Mouse (Mus musculus) hindbrain, embryonic 14.5 days (tissue): Measurements from ENCODE around the gene Arl15. TPM values are rescaled to one million over a fixed set of nuclear protein-coding genes. Genes with fewer than 3 reads are reported as not detected.

Experiments
- ATAC-seq: fragments of 200-750 bp; cut with Nextera tagmentation; 2 replicates; pipeline ENCODE4 v1.8.0; 2017; ENCODE audit warnings: moderate number of reproducible peaks, mild to moderate bottlenecking, moderate TSS enrichment, moderate library complexity; ENCODE audit not compliant: low FRiP score
- DNase-seq: peaks from one replicate; pipeline ENCODE4 v3.0.0-alpha.2; 2015; ENCODE audit warnings: low spot score
- H3K27ac ChIP-seq: fragments of 300-500 bp; sonication (generic); 2 replicates; pipeline ENCODE4 v1.5.1; 2014; ENCODE audit warnings: mild to moderate bottlenecking, moderate library complexity
- H3K27me3 ChIP-seq: fragments of 300-500 bp; sonication (generic); 2 replicates; pipeline ENCODE4 v1.6.1; 2014; ENCODE audit warnings: mild to moderate bottlenecking, low read length, mixed read lengths; ENCODE audit not compliant: control insufficient read depth, insufficient read depth
- H3K36me3 ChIP-seq: fragments of 300-500 bp; sonication (generic); replicated peaks from 2 replicates; pipeline ENCODE4 v1.6.1; 2014; ENCODE audit not compliant: control insufficient read depth, insufficient read depth
- H3K4me1 ChIP-seq: fragments of 300-500 bp; sonication (generic); replicated peaks from 2 replicates; pipeline ENCODE4 v1.6.1; 2014; ENCODE audit warnings: antibody characterized with exemption, low read length, mixed read lengths; ENCODE audit not compliant: control insufficient read depth, insufficient read depth
- H3K4me2 ChIP-seq: fragments of 300-500 bp; sonication (generic); replicated peaks from 2 replicates; pipeline ENCODE4 v1.6.1; 2014; ENCODE audit warnings: mild to moderate bottlenecking, moderate library complexity
- H3K4me3 ChIP-seq: fragments of 300-500 bp; sonication (generic); replicated peaks from 2 replicates; pipeline ENCODE4 v1.5.1; 2014; ENCODE audit warnings: mild to moderate bottlenecking, low read length
- H3K9ac ChIP-seq: fragments of 300-500 bp; sonication (generic); 2 replicates; pipeline ENCODE4 v1.6.1; 2014
- H3K9me3 ChIP-seq: fragments of 300-500 bp; sonication (generic); 2 replicates; pipeline ENCODE4 v1.6.1; 2016; ENCODE audit warnings: low read length; ENCODE audit not compliant: control insufficient read depth
- WGBS: fragments of 180-500 bp; shearing (Covaris S2); extraction: QIAGEN DNeasy Blood & Tissue Kit; methylation state at CpG from one replicate; pipeline ENCODE4 v1.1.7; 2014; 5-methylcytosine and 5-hydroxymethylcytosine counted together
- polyA plus RNA-seq: library from polyadenylated mRNA; unstranded; fragments of >200 nt; fragmentation: Nextera tagmentation; extraction: Ambion mirVana; gene quantifications from 2 replicates; pipeline ENCODE4 v1.2.1, GENCODE M21; 2014

Gene Arl15
- polyA plus RNA-seq, 1 experiment from 2014 or later = 19.0 TPM

GRCm38 (mm10) chr13:113816421-113816810, 22.1 kb downstream of the Arl15 start:
- Histone ChIP-seq H3K27ac (no peak overlapping the region), H3K36me3 (no peaks in the 10 kb centered on the region), H3K27me3 (no peaks in the 10 kb centered on the region), H3K4me3 (no peak overlapping the region), H3K4me2 (no peak overlapping the region), H3K4me1 (no peaks in the 10 kb centered on the region), H3K9ac (no peak overlapping the region), H3K9me3 (no peaks in the 10 kb centered on the region)
- ATAC-seq (no peak), DNase-seq (no peak)
- WGBS = 52% methylated on average over 6 of the region's 6 CpGs

GRCm38 (mm10) chr13:113819006-113819405, 24.7 kb downstream of the Arl15 start:
- Histone ChIP-seq H3K36me3 (no peaks in the 10 kb centered on the region), H3K9me3 (no peaks in the 10 kb centered on the region), H3K4me2 (no peak overlapping the region), H3K9ac (no peak overlapping the region), H3K4me3 (no peak overlapping the region), H3K27ac (no peak overlapping the region), H3K27me3 (no peaks in the 10 kb centered on the region), H3K4me1 (no peaks in the 10 kb centered on the region)
- ATAC-seq (no peak), DNase-seq (no peak)
- WGBS = 96% methylated on average over 7 of the region's 7 CpGs

GRCm38 (mm10) chr13:113820176-113820575, 25.9 kb downstream of the Arl15 start:
- Histone ChIP-seq H3K4me1 (no peaks in the 10 kb centered on the region), H3K4me3 (no peak overlapping the region), H3K4me2 (no peak overlapping the region), H3K9ac (no peak overlapping the region), H3K27me3 (no peaks in the 10 kb centered on the region), H3K9me3 (no peaks in the 10 kb centered on the region), H3K27ac (no peak overlapping the region), H3K36me3 (no peaks in the 10 kb centered on the region)
- ATAC-seq (no peak), DNase-seq (no peak)
- 89% methylated on average over 3 of the region's 3 CpGs for WGBS

- DNase-seq = no peak
- H3K4me2 ChIP-seq = no peak overlapping the region
- no peak overlapping the region for H3K27ac ChIP-seq
- no peak overlapping the region for H3K4me3 ChIP-seq
- H3K4me1 ChIP-seq = no peaks in the 10 kb centered on the region
- ATAC-seq = no peak
- H3K27me3 ChIP-seq = no peaks in the 10 kb centered on the region
- H3K9ac ChIP-seq = no peak overlapping the region
- WGBS = 81% methylated on average over 12 of the region's 12 CpGs
- no peaks in the 10 kb centered on the region for H3K9me3 ChIP-seq
- no peaks in the 10 kb centered on the region for H3K36me3 ChIP-seq
Observed at GRCm38 (mm10) chr13:113821891-113822290, 27.6 kb downstream of the Arl15 start.

- Histone ChIP-seq H3K4me3 (no peak overlapping the region), H3K4me2 (no peak overlapping the region), H3K36me3 (no peaks in the 10 kb centered on the region), H3K9me3 (no peaks in the 10 kb centered on the region), H3K4me1 (no peaks in the 10 kb centered on the region), H3K27me3 (no peaks in the 10 kb centered on the region), H3K9ac (no peak overlapping the region), H3K27ac (no peak overlapping the region)
- WGBS = 85% methylated on average over 3 of the region's 3 CpGs
- DNase-seq (no peak), ATAC-seq (no peak)
Observed at GRCm38 (mm10) chr13:113824027-113824426, 29.7 kb downstream of the Arl15 start.

GRCm38 (mm10) chr13:113828633-113829032, 34.3 kb downstream of the Arl15 start:
- H3K9me3 ChIP-seq = 0 out of 2 replicates have a peak, but pooled peaks cover 3% of the 10 kb centered on the region
- no peak for ATAC-seq
- no peaks in the 10 kb centered on the region for H3K36me3 ChIP-seq
- no peaks in the 10 kb centered on the region for H3K4me1 ChIP-seq
- no peak overlapping the region for H3K9ac ChIP-seq
- no peak for DNase-seq
- no peak overlapping the region for H3K4me3 ChIP-seq
- H3K27ac ChIP-seq = no peak overlapping the region
- H3K27me3 ChIP-seq = no peaks in the 10 kb centered on the region
- H3K4me2 ChIP-seq = no peak overlapping the region
- WGBS = 93% methylated on average over 3 of the region's 3 CpGs

GRCm38 (mm10) chr13:113829079-113829478, 34.8 kb downstream of the Arl15 start:
- H3K4me2 ChIP-seq = no peak overlapping the region
- H3K27ac ChIP-seq = no peak overlapping the region
- no peak overlapping the region for H3K4me3 ChIP-seq
- no peak for ATAC-seq
- H3K27me3 ChIP-seq = no peaks in the 10 kb centered on the region
- 100% methylated on average over 2 of the region's 2 CpGs for WGBS
- H3K9me3 ChIP-seq = 0 out of 2 replicates have a peak, but pooled peaks cover 3% of the 10 kb centered on the region
- no peak for DNase-seq
- H3K36me3 ChIP-seq = no peaks in the 10 kb centered on the region
- no peaks in the 10 kb centered on the region for H3K4me1 ChIP-seq
- H3K9ac ChIP-seq = no peak overlapping the region

- ATAC-seq (no peak), DNase-seq (no peak)
- Histone ChIP-seq H3K9ac (no peak overlapping the region), H3K4me3 (no peak overlapping the region), H3K9me3 (0 out of 2 replicates have a peak, but pooled peaks cover 3% of the 10 kb centered on the region), H3K4me2 (no peak overlapping the region), H3K4me1 (no peaks in the 10 kb centered on the region), H3K27ac (no peak overlapping the region), H3K27me3 (no peaks in the 10 kb centered on the region), H3K36me3 (no peaks in the 10 kb centered on the region)
- WGBS = 94% methylated on average over 3 of the region's 3 CpGs
Observed at GRCm38 (mm10) chr13:113830805-113831204, 36.5 kb downstream of the Arl15 start.

- 91% methylated on average over 6 of the region's 6 CpGs for WGBS
Observed at GRCm38 (mm10) chr13:113832947-113833346, 38.6 kb downstream of the Arl15 start.

GRCm38 (mm10) chr13:113835921-113836320, 41.6 kb downstream of the Arl15 start:
- Histone ChIP-seq H3K27me3 (no peaks in the 10 kb centered on the region), H3K4me2 (no peak overlapping the region), H3K9ac (no peak overlapping the region), H3K4me1 (no peaks in the 10 kb centered on the region), H3K27ac (no peak overlapping the region), H3K4me3 (no peak overlapping the region), H3K36me3 (no peaks in the 10 kb centered on the region), H3K9me3 (0 out of 2 replicates have a peak, but pooled peaks cover 8% of the 10 kb centered on the region)
- WGBS = 94% methylated on average over 6 of the region's 6 CpGs
- ATAC-seq = no peak
- DNase-seq = no peak

More at GRCm38 (mm10) chr13:113832947-113833346, 38.6 kb downstream of the Arl15 start:
- no peak overlapping the region for H3K27ac ChIP-seq
- 0 out of 2 replicates have a peak, but pooled peaks cover 3% of the 10 kb centered on the region for H3K9me3 ChIP-seq
- no peaks in the 10 kb centered on the region for H3K36me3 ChIP-seq
- no peak overlapping the region for H3K9ac ChIP-seq
- H3K4me1 ChIP-seq = no peaks in the 10 kb centered on the region
- no peaks in the 10 kb centered on the region for H3K27me3 ChIP-seq
- ATAC-seq (no peak), DNase-seq (no peak)
- H3K4me3 ChIP-seq = no peak overlapping the region
- H3K4me2 ChIP-seq = no peak overlapping the region
